In genomic region chr3:101666583-101666982, GRCm38 (mm10) we compare ENCODE assay signal across 16 mouse cellular contexts.
DNase-seq lines count a peak whose midpoint lies in the region; ATAC-seq and TF ChIP-seq lines count a peak whose summit lies in the region.
"Had no signal": no experiment of that assay in that cellular context is flagged by ENCODE, and none has a peak within 500 bp of the region (broad histone marks: within the 10 kb centered on the region; RNA-seq: fewer than 3 reads in every experiment).

No protein-coding gene starts in this region.

- peaks cover 20% of the 10 kb centered on the region for H3K4me1 ChIP-seq in kidney, adult 2 months (ENCODE audit: control insufficient read depth, insufficient read depth, low read length)
- peaks cover 11% of the 10 kb centered on the region for H3K4me1 ChIP-seq in embryonic facial prominence, embryonic 10.5 days
- peaks cover 18% of the 10 kb centered on the region for H3K4me1 ChIP-seq in limb, embryonic 15.5 days

- no peak overlapping the region for H3K4me3 ChIP-seq in kidney, adult 2 months (ENCODE audit: insufficient read depth, low read depth, low read length)
- no peak overlapping the region for H3K4me3 ChIP-seq in embryonic facial prominence, embryonic 10.5 days
- no peak overlapping the region for H3K4me3 ChIP-seq in limb, embryonic 15.5 days
- H3K4me3 ChIP-seq: forebrain, embryonic 12.5 days; liver, embryonic 13.5 days; megakaryocyte, embryonic 14.5 days; neural tube, embryonic 13.5 days had no signal

- H3K9ac ChIP-seq in limb, embryonic 15.5 days: no peak overlapping the region
- H3K9ac ChIP-seq: forebrain, embryonic 12.5 days; liver, embryonic 13.5 days; neural tube, embryonic 13.5 days had no signal

- no peaks in the 10 kb centered on the region for H3K27me3 ChIP-seq in kidney, adult 2 months (replicated peaks; ENCODE audit: control insufficient read depth, insufficient read depth, low read length)
- no peaks in the 10 kb centered on the region for H3K27me3 ChIP-seq in embryonic facial prominence, embryonic 10.5 days (replicated peaks; ENCODE audit: low read depth, poor library complexity, severe bottlenecking)
- no peaks in the 10 kb centered on the region for H3K27me3 ChIP-seq in limb, embryonic 15.5 days
- H3K27me3 ChIP-seq: forebrain, embryonic 12.5 days; liver, embryonic 13.5 days; neural tube, embryonic 13.5 days had no signal

- H3K9me3 ChIP-seq in embryonic facial prominence, embryonic 10.5 days: no peaks in the 10 kb centered on the region
- no peaks in the 10 kb centered on the region for H3K9me3 ChIP-seq in limb, embryonic 15.5 days
- H3K9me3 ChIP-seq: forebrain, embryonic 12.5 days; liver, embryonic 13.5 days; megakaryocyte, embryonic 14.5 days; neural tube, embryonic 13.5 days had no signal

- DNase-seq in kidney, adult 2 months: no peak
- no peak for DNase-seq in kidney, adult 18-20 months
- no peak for DNase-seq in embryonic facial prominence, embryonic 10.5 days (ENCODE audit: low spot score)
- DNase-seq in lung, postnatal 36 days: peak; percentile 58
- DNase-seq in B cell, adult 2 months: no peak
- DNase-seq in cerebellum, postnatal 4 days (ENCODE audit: low spot score in 2 of 2): no peak
- DNase-seq in urinary bladder, adult 2 months (ENCODE audit: low spot score): no peak
- DNase-seq: cerebellum, postnatal 36 days; layer of hippocampus, adult 9-11 months; liver, embryonic 13.5 days; thymus, postnatal 25 days had no signal

- WGBS in kidney, adult 2 months: 70% methylated on average over 8 of the region's 8 CpGs
- 93% methylated on average over 8 of the region's 8 CpGs for WGBS in embryonic facial prominence, embryonic 10.5 days
- 86% methylated on average over 8 of the region's 8 CpGs for WGBS in limb, embryonic 15.5 days

- TF ChIP-seq POLR2A in kidney, adult 2 months (IDR thresholded peaks at IDR 0.05; ENCODE audit: low read depth, low read length): no peak

- ATAC-seq in limb, embryonic 15.5 days (ENCODE audit: insufficient number of reproducible peaks, low FRiP score, low TSS enrichment, low read depth): no peak
- ATAC-seq: activated CD4-positive, CD25-positive, alpha-beta regulatory T cell, adult 4 months had no signal

- H3K27ac ChIP-seq in kidney, adult 2 months (ENCODE audit: insufficient read depth, low read depth, low read length): peak overlapping the region; percentile 85
- H3K27ac ChIP-seq in embryonic facial prominence, embryonic 10.5 days (replicated peaks): peak overlapping the region; percentile 5; the same call in 1 of the 2 replicates
- H3K27ac ChIP-seq in limb, embryonic 15.5 days: peak overlapping the region; percentile 69
- H3K27ac ChIP-seq: forebrain, embryonic 12.5 days; liver, embryonic 13.5 days; neural tube, embryonic 13.5 days had no signal

- TF ChIP-seq CTCF in kidney, adult 2 months (conservative IDR thresholded peaks at IDR 0.05; ENCODE audit: insufficient read depth, insufficient read length, low read depth, low read length): no peak

- no peak overlapping the region for H3K4me2 ChIP-seq in limb, embryonic 15.5 days
- H3K4me2 ChIP-seq: forebrain, embryonic 12.5 days; liver, embryonic 13.5 days; neural tube, embryonic 13.5 days had no signal

- H3K36me3 ChIP-seq in kidney, adult 2 months (ENCODE audit: control insufficient read depth, insufficient read depth, low read length): no peaks in the 10 kb centered on the region
- H3K36me3 ChIP-seq in embryonic facial prominence, embryonic 10.5 days (replicated peaks): no peaks in the 10 kb centered on the region
- no peaks in the 10 kb centered on the region for H3K36me3 ChIP-seq in limb, embryonic 15.5 days
- H3K36me3 ChIP-seq: forebrain, embryonic 12.5 days; liver, embryonic 13.5 days; neural tube, embryonic 13.5 days had no signal

Comparison
In these comparisons a context has a peak if more than half of its experiments do, and no peak if none do; other contexts are left out.
1. H3K27ac ChIP-seq: peak in every context shown above with its lines; median percentile 85 in kidney, adult 2 months; 69 in limb, embryonic 15.5 days; 5 in embryonic facial prominence, embryonic 10.5 days.